16 mouse cellular contexts compared by ENCODE assay signal in genomic region chr2:44241657-44242454, GRCm38 (mm10).
DNase-seq lines count a peak whose midpoint lies in the region; ATAC-seq and TF ChIP-seq lines count a peak whose summit lies in the region.
"Had no signal": no experiment of that assay in that cellular context is flagged by ENCODE, and none has a peak within 500 bp of the region (broad histone marks: within the 10 kb centered on the region; RNA-seq: fewer than 3 reads in every experiment).

No protein-coding gene starts in this region.

- no peaks in the 10 kb centered on the region for H3K9me3 ChIP-seq in neural tube, embryonic 11.5 days (ENCODE audit: control insufficient read depth, low read length)
- H3K9me3 ChIP-seq in neural tube, embryonic 15.5 days (replicated peaks), result no peaks in the 10 kb centered on the region
- H3K9me3 ChIP-seq in hindbrain, postnatal 0 days (ENCODE audit: low read length), result no peaks in the 10 kb centered on the region
- H3K9me3 ChIP-seq: intestine, embryonic 15.5 days; limb, embryonic 12.5 days; liver, embryonic 15.5 days; stomach, embryonic 15.5 days had no signal

- no peak for TF ChIP-seq POLR2A in olfactory bulb, adult 2 months (IDR thresholded peaks at IDR 0.05; ENCODE audit: insufficient read depth, low read depth, low read length)

- H3K36me3 ChIP-seq in neural tube, embryonic 11.5 days (ENCODE audit: control insufficient read depth, insufficient read depth, low read length), result no peaks in the 10 kb centered on the region
- no peaks in the 10 kb centered on the region for H3K36me3 ChIP-seq in neural tube, embryonic 15.5 days
- no peaks in the 10 kb centered on the region for H3K36me3 ChIP-seq in hindbrain, postnatal 0 days (ENCODE audit: insufficient read depth, low read length)
- H3K36me3 ChIP-seq: intestine, embryonic 15.5 days; limb, embryonic 12.5 days; liver, embryonic 15.5 days; stomach, embryonic 15.5 days had no signal

- ATAC-seq in neural tube, embryonic 11.5 days (ENCODE audit: insufficient read depth, low FRiP score, low TSS enrichment), result no peak
- ATAC-seq in neural tube, embryonic 15.5 days (ENCODE audit: low FRiP score), result no peak
- peak; percentile 68 for ATAC-seq in common myeloid progenitor, adult 5-6 weeks (replicated peaks; ENCODE audit: low read depth, poor library complexity, severe bottlenecking)
- peak; percentile 63 for ATAC-seq in hindbrain, postnatal 0 days
- ATAC-seq in cerebellum, adult (ENCODE audit: insufficient number of reproducible peaks, low FRiP score, low TSS enrichment), result no peak
- ATAC-seq: intestine, embryonic 15.5 days had no signal

- H3K27ac ChIP-seq in neural tube, embryonic 11.5 days (ENCODE audit: low read depth, low read length), result no peak overlapping the region
- no peak overlapping the region for H3K27ac ChIP-seq in neural tube, embryonic 15.5 days (replicated peaks)
- H3K27ac ChIP-seq in hindbrain, postnatal 0 days, result no peak overlapping the region
- 0 out of 2 replicates have a peak overlapping the region, but pooled peaks have one; percentile 60 for H3K27ac ChIP-seq in olfactory bulb, adult 2 months (ENCODE audit: insufficient read depth, low read depth, low read length)
- H3K27ac ChIP-seq: intestine, embryonic 15.5 days; limb, embryonic 12.5 days; liver, embryonic 15.5 days; stomach, embryonic 15.5 days had no signal

- no peak overlapping the region for H3K4me3 ChIP-seq in neural tube, embryonic 11.5 days (ENCODE audit: low read depth, low read length)
- no peak overlapping the region for H3K4me3 ChIP-seq in neural tube, embryonic 15.5 days (replicated peaks)
- no peak overlapping the region for H3K4me3 ChIP-seq in hindbrain, postnatal 0 days (ENCODE audit: low read length)
- H3K4me3 ChIP-seq in olfactory bulb, adult 2 months (ENCODE audit: insufficient read depth, low read depth, low read length), result no peak overlapping the region
- H3K4me3 ChIP-seq: erythroblast, embryonic 14.5 days; intestine, embryonic 15.5 days; limb, embryonic 12.5 days; liver, embryonic 15.5 days; stomach, embryonic 15.5 days had no signal

- 56% methylated on average over 7 of the region's 7 CpGs for WGBS in neural tube, embryonic 11.5 days
- 48% methylated on average over 7 of the region's 7 CpGs for WGBS in neural tube, embryonic 15.5 days
- WGBS in hindbrain, postnatal 0 days, result 27% methylated on average over 7 of the region's 7 CpGs
- 60% methylated on average over 7 of the region's 7 CpGs for WGBS in olfactory bulb, adult 2 months

- peak; percentile 40 for TF ChIP-seq CTCF in hindbrain, postnatal 0 days (IDR thresholded peaks at IDR 0.05; ENCODE audit: low read depth)
- TF ChIP-seq CTCF in olfactory bulb, adult 2 months (IDR thresholded peaks at IDR 0.05; ENCODE audit: insufficient read depth, low read depth, low read length), result no peak

- no peaks in the 10 kb centered on the region for H3K27me3 ChIP-seq in neural tube, embryonic 11.5 days (ENCODE audit: control insufficient read depth, insufficient read depth, low read length)
- H3K27me3 ChIP-seq in neural tube, embryonic 15.5 days (replicated peaks), result no peaks in the 10 kb centered on the region
- H3K27me3 ChIP-seq in hindbrain, postnatal 0 days (ENCODE audit: insufficient read depth, low read length), result no peaks in the 10 kb centered on the region
- H3K27me3 ChIP-seq: intestine, embryonic 15.5 days; limb, embryonic 12.5 days; liver, embryonic 15.5 days; stomach, embryonic 15.5 days had no signal

- no peak overlapping the region for H3K4me2 ChIP-seq in neural tube, embryonic 11.5 days (ENCODE audit: low read depth)
- no peak overlapping the region for H3K4me2 ChIP-seq in neural tube, embryonic 15.5 days
- no peak overlapping the region for H3K4me2 ChIP-seq in hindbrain, postnatal 0 days (ENCODE audit: low read depth, low read length)
- H3K4me2 ChIP-seq: intestine, embryonic 15.5 days; limb, embryonic 12.5 days; liver, embryonic 15.5 days; stomach, embryonic 15.5 days had no signal

- DNase-seq in neural tube, embryonic 11.5 days (ENCODE audit: low spot score), result peak; percentile 28
- DNase-seq in hindbrain, postnatal 0 days (ENCODE audit: low spot score), result peak; percentile 35
- DNase-seq in heart, postnatal 10 days, result no peak
- DNase-seq: adrenal gland, adult 2 months; kidney, postnatal 36 days; lung, postnatal 36 days; thymus, postnatal 25 days had no signal

- no peaks in the 10 kb centered on the region; the same call in 1 of the 2 replicates for H3K4me1 ChIP-seq in neural tube, embryonic 11.5 days (ENCODE audit: control insufficient read depth, insufficient read depth, low read length)
- peaks cover 20% of the 10 kb centered on the region for H3K4me1 ChIP-seq in neural tube, embryonic 15.5 days
- H3K4me1 ChIP-seq in hindbrain, postnatal 0 days (ENCODE audit: insufficient read depth, low read length), result no peaks in the 10 kb centered on the region
- peaks cover 2% of the 10 kb centered on the region; the same call in 1 of the 2 replicates for H3K4me1 ChIP-seq in olfactory bulb, adult 2 months (ENCODE audit: control insufficient read depth, insufficient read depth, low read length)
- H3K4me1 ChIP-seq: intestine, embryonic 15.5 days; limb, embryonic 12.5 days; liver, embryonic 15.5 days; stomach, embryonic 15.5 days had no signal

- no peak overlapping the region for H3K9ac ChIP-seq in neural tube, embryonic 11.5 days (ENCODE audit: low read length)
- no peak overlapping the region for H3K9ac ChIP-seq in neural tube, embryonic 15.5 days (replicated peaks)
- H3K9ac ChIP-seq in hindbrain, postnatal 0 days (replicated peaks; ENCODE audit: low read length), result no peak overlapping the region
- H3K9ac ChIP-seq: intestine, embryonic 15.5 days; limb, embryonic 12.5 days; liver, embryonic 15.5 days; stomach, embryonic 15.5 days had no signal

- intact Hi-C loops in heart, postnatal 10 days (cut with DNase I), result no loop called here

Comparison
In these comparisons a context has a peak if more than half of its experiments do, and no peak if none do; other contexts are left out.
1. ATAC-seq: peak in common myeloid progenitor, adult 5-6 weeks (single experiment) and hindbrain, postnatal 0 days (single experiment); none in neural tube, embryonic 11.5 days (single experiment), neural tube, embryonic 15.5 days (single experiment) and cerebellum, adult (single experiment).
2. DNase-seq: peak in neural tube, embryonic 11.5 days (single experiment) and hindbrain, postnatal 0 days (single experiment); none in heart, postnatal 10 days (0 of 2).